In the genomic region with DNA sequence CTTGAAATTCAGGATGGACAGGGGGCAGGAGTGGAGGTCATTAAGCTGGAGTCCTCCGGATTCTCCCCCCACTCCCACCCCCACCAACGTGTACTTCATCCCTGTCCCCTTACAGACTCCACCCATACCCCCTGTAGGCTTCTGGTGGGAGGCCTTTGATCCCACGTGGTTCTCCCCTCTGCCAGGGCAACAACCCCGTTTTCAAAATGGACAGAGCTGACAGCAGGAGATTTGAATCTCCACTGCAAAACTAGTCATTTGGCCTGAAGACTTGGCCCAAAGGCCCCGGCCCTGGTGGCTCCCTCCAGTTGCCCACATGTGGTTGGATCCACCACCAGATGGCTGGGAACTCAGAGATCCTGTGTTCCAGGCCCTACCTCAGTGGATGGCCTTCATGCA, we compare ENCODE assay signal across 8 mouse cellular contexts. TPM values are rescaled to one million over a fixed set of nuclear protein-coding genes. Genes with fewer than 3 reads are reported as not detected.
DNase-seq lines count a peak whose midpoint lies in the region; ATAC-seq lines count a peak whose summit lies in the region.

No protein-coding gene starts in this region.

- H3K9me3 ChIP-seq in heart, embryonic 11.5 days (replicated peaks; ENCODE audit: control insufficient read depth, low read length), result no peaks in the 10 kb centered on the region
- no peaks in the 10 kb centered on the region for H3K9me3 ChIP-seq in neural tube, embryonic 12.5 days
- no peaks in the 10 kb centered on the region for H3K9me3 ChIP-seq in intestine, embryonic 15.5 days
- H3K9me3 ChIP-seq in stomach, embryonic 16.5 days (replicated peaks; ENCODE audit: control insufficient read depth, low read length), result no peaks in the 10 kb centered on the region

- WGBS in heart, embryonic 11.5 days (ENCODE audit: insufficient replicate concordance), result 8% methylated on average over 5 of the region's 5 CpGs
- WGBS in neural tube, embryonic 12.5 days, result 5% methylated on average over 5 of the region's 5 CpGs
- 19% methylated on average over 5 of the region's 5 CpGs for WGBS in intestine, embryonic 15.5 days
- 18% methylated on average over 5 of the region's 5 CpGs for WGBS in stomach, embryonic 16.5 days

- no peaks in the 10 kb centered on the region for H3K36me3 ChIP-seq in heart, embryonic 11.5 days (ENCODE audit: control insufficient read depth, insufficient read depth, low read length)
- no peaks in the 10 kb centered on the region for H3K36me3 ChIP-seq in neural tube, embryonic 12.5 days
- H3K36me3 ChIP-seq in intestine, embryonic 15.5 days, result no peaks in the 10 kb centered on the region
- H3K36me3 ChIP-seq in stomach, embryonic 16.5 days (ENCODE audit: control insufficient read depth, insufficient read depth, low read length), result no peaks in the 10 kb centered on the region

- H3K4me1 ChIP-seq in heart, embryonic 11.5 days (ENCODE audit: control insufficient read depth, insufficient read depth, low read length), result peaks cover 25% of the 10 kb centered on the region
- H3K4me1 ChIP-seq in neural tube, embryonic 12.5 days, result peaks cover 17% of the 10 kb centered on the region
- H3K4me1 ChIP-seq in intestine, embryonic 15.5 days (replicated peaks), result peaks cover 24% of the 10 kb centered on the region
- H3K4me1 ChIP-seq in stomach, embryonic 16.5 days (ENCODE audit: control insufficient read depth, insufficient read depth, low read length), result peaks cover 18% of the 10 kb centered on the region

- peak overlapping the region; percentile 71 for H3K4me2 ChIP-seq in heart, embryonic 11.5 days
- H3K4me2 ChIP-seq in neural tube, embryonic 12.5 days (replicated peaks), result peak overlapping the region; percentile 82
- peak overlapping the region; percentile 91 for H3K4me2 ChIP-seq in intestine, embryonic 15.5 days (replicated peaks)
- H3K4me2 ChIP-seq in stomach, embryonic 16.5 days (ENCODE audit: low read depth, low read length), result peak overlapping the region; percentile 84

- H3K4me3 ChIP-seq in heart, embryonic 11.5 days (ENCODE audit: low read depth, low read length), result peak overlapping the region; percentile 70
- no peak overlapping the region for H3K4me3 ChIP-seq in neural tube, embryonic 12.5 days
- peak overlapping the region; percentile 88 for H3K4me3 ChIP-seq in intestine, embryonic 15.5 days (replicated peaks)
- H3K4me3 ChIP-seq in stomach, embryonic 16.5 days (replicated peaks; ENCODE audit: low read length), result peak overlapping the region; percentile 83

- DNase-seq in heart, adult 11 months, result no peak
- no peak for DNase-seq in neural tube, embryonic 10.5 days (ENCODE audit: extremely low spot score, low spot score)
- DNase-seq in adrenal gland, postnatal 10 days, result no peak

- peak overlapping the region; percentile 85 for H3K9ac ChIP-seq in heart, embryonic 11.5 days (ENCODE audit: low read depth, low read length)
- H3K9ac ChIP-seq in neural tube, embryonic 12.5 days, result no peak overlapping the region
- 0 out of 2 replicates have a peak overlapping the region, but pooled peaks have one; percentile 86 for H3K9ac ChIP-seq in intestine, embryonic 15.5 days
- H3K9ac ChIP-seq in stomach, embryonic 16.5 days (ENCODE audit: low read length), result peak overlapping the region; percentile 87

- H3K27ac ChIP-seq in heart, embryonic 11.5 days (ENCODE audit: low read depth, low read length), result 0 out of 2 replicates have a peak overlapping the region, but pooled peaks have one; percentile 15
- H3K27ac ChIP-seq in neural tube, embryonic 12.5 days, result no peak overlapping the region
- no peak overlapping the region for H3K27ac ChIP-seq in intestine, embryonic 15.5 days
- peak overlapping the region; percentile 88; the same call in 1 of the 2 replicates for H3K27ac ChIP-seq in stomach, embryonic 16.5 days (ENCODE audit: low read length)

- no peak for ATAC-seq in heart, embryonic 11.5 days (replicated peaks; ENCODE audit: insufficient number of reproducible peaks, low FRiP score, low TSS enrichment)
- ATAC-seq in neural tube, embryonic 12.5 days (ENCODE audit: low FRiP score, low read depth), result no peak
- ATAC-seq in intestine, embryonic 15.5 days, result no peak
- ATAC-seq in stomach, embryonic 16.5 days (ENCODE audit: insufficient read depth, low FRiP score), result no peak
- ATAC-seq in inflammation-experienced regulatory T-cells, adult 6 months, result no peak

- H3K27me3 ChIP-seq in heart, embryonic 11.5 days (ENCODE audit: control insufficient read depth, insufficient read depth, low read length), result no peaks in the 10 kb centered on the region
- peaks cover 5% of the 10 kb centered on the region; the same call in 1 of the 2 replicates for H3K27me3 ChIP-seq in neural tube, embryonic 12.5 days (replicated peaks)
- H3K27me3 ChIP-seq in intestine, embryonic 15.5 days (replicated peaks), result no peaks in the 10 kb centered on the region
- H3K27me3 ChIP-seq in stomach, embryonic 16.5 days (ENCODE audit: control insufficient read depth, insufficient read depth, low read length), result no peaks in the 10 kb centered on the region

RNA-seq across cellular contexts. Expression of a gene that starts 1.3 kb away (rescaled TPM):
- 6.7 and 8.3 TPM in 2 replicates for polyA plus RNA-seq in heart, embryonic 11.5 days (2014; fragmentation: Nextera tagmentation; extraction: Ambion mirVana)
- 8.3 and 9.3 TPM in 2 replicates for polyA plus RNA-seq in neural tube, embryonic 12.5 days (2016; fragmentation: Nextera tagmentation; extraction: Ambion mirVana)
- polyA plus RNA-seq in intestine, embryonic 15.5 days (2015; fragmentation: Nextera tagmentation; extraction: Ambion mirVana), result 4.2 and 4.6 TPM in 2 replicates
- 4.4 and 4.8 TPM in 2 replicates for polyA plus RNA-seq in stomach, embryonic 16.5 days (2015; fragmentation: Nextera tagmentation; extraction: Ambion mirVana)
- polyA plus RNA-seq in inflammation-experienced regulatory T-cells, adult 6 months (2017; shearing (Covaris generic)), result not detected
- 10 to 100 TPM; 30.9 to 32.3 TPM for total RNA-seq in adrenal gland, postnatal 10 days (2021)

RNA-seq across cellular contexts. Expression of a gene that starts 54.3 kb away (rescaled TPM):
- 2.2 and 2.9 TPM in 2 replicates for polyA plus RNA-seq in heart, embryonic 11.5 days (2014; fragmentation: Nextera tagmentation; extraction: Ambion mirVana)
- 7.9 and 9.0 TPM in 2 replicates for polyA plus RNA-seq in neural tube, embryonic 12.5 days (2016; fragmentation: Nextera tagmentation; extraction: Ambion mirVana)
- 2.6 and 3.5 TPM in 2 replicates for polyA plus RNA-seq in intestine, embryonic 15.5 days (2015; fragmentation: Nextera tagmentation; extraction: Ambion mirVana)
- 2.8 and 3.4 TPM in 2 replicates for polyA plus RNA-seq in stomach, embryonic 16.5 days (2015; fragmentation: Nextera tagmentation; extraction: Ambion mirVana)
- 1 to 10 TPM; 5.9 to 8.5 (median 7.9) TPM for polyA plus RNA-seq in inflammation-experienced regulatory T-cells, adult 6 months (2017; shearing (Covaris generic))
- total RNA-seq in adrenal gland, postnatal 10 days (2021), result 10 to 100 TPM; 16.9 to 20.1 TPM

Comparison
In these comparisons a context has a peak if more than half of its experiments do, and no peak if none do; other contexts are left out.
1. H3K27ac ChIP-seq: peak in heart, embryonic 11.5 days (single experiment) and stomach, embryonic 16.5 days (single experiment); none in neural tube, embryonic 12.5 days (single experiment) and intestine, embryonic 15.5 days (single experiment).
2. Peak in every context shown above with its lines, with median percentiles within 50 percentile points of each other: H3K4me2 ChIP-seq.